Mouse (Mus musculus) C2C12 (cell line): ENCODE data around the gene Syt7.

Experiments
- CTCF ChIP-seq: IDR thresholded peaks from one replicate; pipeline ENCODE4 v1.5.1; 2011; ENCODE audit not compliant: control insufficient read depth, insufficient read depth, insufficient read length
- MYOD1 ChIP-seq: IDR thresholded peaks from one replicate; pipeline ENCODE4 v1.6.1; 2011; ENCODE audit warnings: low read depth; ENCODE audit not compliant: control insufficient read depth, insufficient read length

DNA sequence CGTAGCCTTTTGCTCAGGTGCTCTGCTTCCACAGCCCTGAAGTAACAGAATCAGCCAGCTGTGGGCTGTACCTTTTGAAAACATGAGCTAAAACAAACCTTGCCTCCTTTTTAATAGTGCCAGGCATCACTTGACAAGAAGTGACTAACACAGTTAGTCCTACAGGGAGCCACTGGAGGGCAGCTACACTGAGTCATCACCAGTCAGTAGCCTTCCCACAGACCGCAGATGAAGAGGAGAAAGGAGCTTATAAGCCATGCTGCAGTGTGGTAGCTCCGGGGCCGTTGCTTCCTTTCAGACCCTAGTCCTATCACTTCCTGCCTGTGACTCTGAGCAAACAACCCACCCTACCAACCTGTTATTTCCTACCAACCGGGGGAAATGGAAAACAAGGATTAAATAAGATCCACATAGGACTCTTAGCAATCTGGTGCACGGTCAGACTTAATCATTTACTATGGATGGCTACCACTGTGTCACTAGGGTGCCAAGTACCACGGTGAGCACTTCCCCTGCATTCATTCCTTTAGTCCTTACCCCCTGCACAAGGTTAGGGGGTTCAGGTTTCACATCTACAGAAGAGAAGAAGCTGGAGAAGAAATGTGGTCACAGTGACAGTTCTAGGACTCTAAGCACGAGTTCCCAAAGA, 108.7 kb downstream of the Syt7 start:
- no peak for TF ChIP-seq MYOD1
- no peak for TF ChIP-seq CTCF
